Mouse (Mus musculus) lung, adult 10 weeks (tissue): ENCODE measurements around the gene Stum. TPM values are rescaled to one million over a fixed set of nuclear protein-coding genes. Genes with fewer than 3 reads are reported as not detected.

Experiments used
- polyA plus RNA-seq: library from polyadenylated mRNA; stranded (reverse); fragments of 350-450 nt; fragmentation: Illumina TruSeq; extraction: RNeasy Lipid Tissue Mini Kit (QIAGEN cat#74804); gene quantifications from one replicate; pipeline ENCODE4 v1.2.3, GENCODE M21; 2014; ENCODE audit warnings: low read depth, low replicate concordance; ENCODE audit not compliant: insufficient read depth

Gene Stum
- 0.75 TPM for polyA plus RNA-seq

DNA sequence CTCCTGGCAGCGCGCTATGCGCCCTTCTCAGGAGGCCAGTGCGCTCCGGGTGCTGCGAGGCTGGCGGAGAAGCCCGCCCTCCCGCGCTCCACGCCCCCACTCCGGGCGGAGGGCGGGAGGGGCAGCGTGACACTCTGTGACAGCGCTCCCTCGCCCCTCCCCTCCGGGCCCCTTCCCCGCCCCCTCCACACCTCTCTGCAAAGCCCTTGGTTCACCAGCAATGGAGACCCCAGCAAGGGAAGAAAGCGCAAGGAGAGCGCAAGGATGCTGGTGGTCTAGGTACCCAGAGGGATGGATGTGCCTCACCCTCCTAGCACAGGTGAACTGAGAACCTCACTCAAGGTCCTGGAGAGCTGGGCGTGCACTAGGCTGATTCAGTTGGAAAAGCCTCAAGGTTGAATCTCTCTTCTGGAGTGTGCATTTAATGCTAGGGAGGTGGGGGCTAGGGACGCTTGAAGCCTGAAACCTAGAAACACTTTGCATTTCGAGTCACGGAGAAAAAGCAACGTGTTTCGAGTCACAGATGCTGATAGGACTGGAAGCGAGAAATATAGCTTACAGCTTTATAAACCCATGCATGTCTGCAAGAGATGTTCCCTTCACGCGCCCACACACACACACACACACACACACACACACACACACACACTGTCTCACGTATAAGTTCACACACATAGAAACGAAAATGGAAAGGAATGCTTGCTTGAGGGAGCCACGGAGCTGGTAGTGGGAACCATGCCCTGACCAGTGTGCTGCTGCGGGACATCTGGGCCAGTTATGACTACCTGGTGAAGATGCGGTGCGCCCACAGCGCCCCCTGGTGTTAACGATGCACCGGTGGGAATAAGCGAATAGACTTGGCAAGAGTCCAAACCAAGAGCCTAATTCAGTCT lies at the start of gene Stum:
TSS of gene Stum (minus strand) at position 106 of the 893 bp plus-strand sequence.

Other genes starting within 250 kb of the Stum start
- gene Psen2, start 220.1 kb downstream of the Stum start, polyA plus RNA-seq = 24.2 TPM
- gene Itpkb, start 153.0 kb downstream of the Stum start, polyA plus RNA-seq = 35.2 TPM
- gene Parp1, start 85.4 kb upstream of the Stum start, polyA plus RNA-seq = 14.9 TPM
- gene Lin9, start 157.6 kb upstream of the Stum start, polyA plus RNA-seq = 1.6 TPM
- not detected for gene Mixl1, start 213.5 kb upstream of the Stum start, polyA plus RNA-seq
- 15.9 TPM for gene Acbd3, start 242.5 kb upstream of the Stum start, polyA plus RNA-seq